Mouse (Mus musculus): ENCODE data around the gene Cdk5rap3. TPM values are rescaled to one million over a fixed set of nuclear protein-coding genes. Genes with fewer than 3 reads are reported as not detected.

Gene Cdk5rap3
- polyA plus RNA-seq, 1 experiment = 30.1 TPM

DNA sequence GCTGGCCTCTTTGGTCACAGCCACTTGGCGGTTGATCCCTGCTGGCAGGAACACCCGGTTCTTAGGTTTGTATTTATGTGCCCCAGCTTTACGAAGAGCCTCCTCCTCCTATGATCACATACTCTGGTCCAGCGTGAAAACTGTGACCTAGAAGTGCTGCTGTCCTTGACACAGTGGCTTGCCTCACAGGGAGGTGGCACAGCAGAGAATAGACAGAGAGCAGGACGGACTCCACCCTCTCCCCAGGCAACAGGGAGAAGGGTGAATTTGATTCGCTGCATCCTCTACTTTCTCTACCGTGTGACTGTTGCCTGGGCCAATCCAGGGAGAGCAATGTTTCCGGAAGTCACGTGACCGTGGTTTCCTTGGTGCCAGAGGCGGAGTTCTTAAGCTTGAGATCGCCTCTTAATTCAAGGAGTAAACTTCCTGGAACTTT lies 18.6 kb upstream of the Cdk5rap3 start:
- H3K4me3 ChIP-seq (replicated peaks; ENCODE audit: extremely low read depth, low read depth, low read length) = no peak overlapping the region
- 21% methylated on average over 12 of the region's 12 CpGs for WGBS

GRCm38 (mm10) chr11:96933562-96934276 lies 17.4 kb upstream of the Cdk5rap3 start:
- 0 out of 2 replicates have a peak, but pooled peaks cover 4% of the 10 kb centered on the region for H3K4me1 ChIP-seq (ENCODE audit: control insufficient read depth, insufficient read depth, low read length)
- H3K4me3 ChIP-seq (replicated peaks; ENCODE audit: extremely low read depth, low read depth, low read length) = no peak overlapping the region
- no peak for TF ChIP-seq POLR2A (IDR thresholded peaks at IDR 0.05; ENCODE audit: borderline replicate concordance, extremely low read depth, low read depth, low read length)
- TF ChIP-seq CTCF (IDR thresholded peaks at IDR 0.05; ENCODE audit: insufficient read depth, low read length) = no peak
- no peak for DNase-seq
- 71% methylated on average over 13 of the region's 13 CpGs for WGBS

More for the DNA sequence above, 18.6 kb upstream of the Cdk5rap3 start:
- TF ChIP-seq CTCF (IDR thresholded peaks at IDR 0.05; ENCODE audit: insufficient read depth, low read length) = no peak
- TF ChIP-seq POLR2A (IDR thresholded peaks at IDR 0.05; ENCODE audit: borderline replicate concordance, extremely low read depth, low read depth, low read length) = peak; percentile 80; the same call in 1 of the 2 replicates
- H3K4me1 ChIP-seq (ENCODE audit: control insufficient read depth, insufficient read depth, low read length) = 0 out of 2 replicates have a peak, but pooled peaks cover 4% of the 10 kb centered on the region
- peak; percentile 73 for DNase-seq

DNA sequence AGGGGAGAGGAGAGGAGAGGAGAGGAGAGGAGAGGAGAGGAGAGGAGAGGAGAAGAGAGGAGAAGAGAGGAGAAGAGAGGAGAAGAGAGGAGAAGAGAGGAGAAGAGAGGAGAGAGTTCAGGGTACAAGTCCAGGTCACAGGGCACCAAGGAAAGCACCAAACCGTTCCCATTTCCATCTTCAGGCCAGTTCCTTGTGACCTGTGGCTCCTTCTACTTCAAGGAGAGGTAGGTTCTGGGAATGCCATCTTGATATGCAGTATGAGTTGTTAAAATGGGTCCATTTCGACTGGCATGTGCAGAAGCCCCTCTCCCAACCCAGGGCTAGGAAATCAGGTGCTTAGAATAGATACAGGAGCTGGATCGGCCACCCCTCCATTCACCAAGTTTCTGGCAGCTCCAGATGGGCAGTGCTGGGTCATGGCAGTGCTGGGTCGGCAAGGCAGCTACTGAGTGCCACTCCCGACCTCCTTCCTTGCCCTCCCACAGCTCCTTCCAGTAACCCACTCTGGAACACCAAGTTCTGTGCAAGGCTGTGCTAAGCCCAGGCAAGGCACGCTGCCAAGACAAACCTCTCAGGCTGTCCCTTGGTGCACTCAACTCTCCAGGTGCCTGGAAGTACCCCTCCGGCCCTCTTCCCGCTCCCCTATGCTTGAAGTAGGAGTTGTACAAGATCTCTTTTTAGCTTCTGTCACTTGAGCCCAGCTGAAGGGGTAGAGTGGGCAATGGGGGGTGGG lies 15.2 kb upstream of the Cdk5rap3 start:
- 48% methylated on average over 8 of the region's 8 CpGs for WGBS
- TF ChIP-seq POLR2A (IDR thresholded peaks at IDR 0.05; ENCODE audit: borderline replicate concordance, extremely low read depth, low read depth, low read length) (peak; percentile 78; the same call in 1 of the 2 replicates), CTCF (IDR thresholded peaks at IDR 0.05; ENCODE audit: insufficient read depth, low read length) (no peak)
- Histone ChIP-seq H3K4me3 (replicated peaks; ENCODE audit: extremely low read depth, low read depth, low read length) (peak overlapping the region; percentile 22), H3K4me1 (ENCODE audit: control insufficient read depth, insufficient read depth, low read length) (no peaks in the 10 kb centered on the region)
- DNase-seq = peak; percentile 88

DNA sequence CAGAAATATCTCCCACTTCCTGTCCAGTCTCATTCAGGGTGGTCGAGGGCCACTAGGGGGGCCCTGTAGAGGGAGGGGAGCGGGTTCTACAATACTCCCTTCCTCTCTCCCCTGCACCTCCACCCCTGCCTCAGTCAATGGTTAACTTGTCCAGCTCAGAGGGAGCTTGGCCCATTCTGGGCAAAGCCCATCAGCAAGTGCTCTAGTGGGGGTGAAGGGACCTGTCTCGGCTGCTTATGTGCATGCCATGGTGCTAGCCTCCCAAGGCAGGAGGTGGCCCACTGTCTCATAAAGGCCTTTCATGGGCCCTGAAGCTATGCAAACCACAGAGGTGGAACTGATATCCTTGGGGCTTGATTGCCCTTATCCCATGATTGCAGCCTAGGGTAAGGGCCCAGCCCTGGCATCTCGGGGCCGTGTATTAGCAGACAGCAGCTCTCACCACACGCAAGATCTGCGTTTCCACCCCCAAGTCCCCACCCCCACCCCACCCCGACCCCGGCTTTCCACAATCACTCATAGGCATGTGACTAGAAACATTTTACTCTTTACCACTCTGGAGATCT lies 13.6 kb upstream of the Cdk5rap3 start:
- TF ChIP-seq POLR2A (IDR thresholded peaks at IDR 0.05; ENCODE audit: borderline replicate concordance, extremely low read depth, low read depth, low read length) (peak; percentile 56; the same call in 1 of the 2 replicates), CTCF (IDR thresholded peaks at IDR 0.05; ENCODE audit: insufficient read depth, low read length) (no peak)
- peak; percentile 42 for DNase-seq
- 49% methylated on average over 9 of the region's 9 CpGs for WGBS
- H3K4me1 ChIP-seq (ENCODE audit: control insufficient read depth, insufficient read depth, low read length) = no peaks in the 10 kb centered on the region
- peak overlapping the region; percentile 65 for H3K4me3 ChIP-seq (replicated peaks; ENCODE audit: extremely low read depth, low read depth, low read length)

- Histone ChIP-seq H3K4me1 (ENCODE audit: control insufficient read depth, insufficient read depth, low read length) (no peaks in the 10 kb centered on the region), H3K4me3 (replicated peaks; ENCODE audit: extremely low read depth, low read depth, low read length) (peak overlapping the region; percentile 65)
- WGBS = 21% methylated on average over 13 of the region's 13 CpGs
- TF ChIP-seq POLR2A (IDR thresholded peaks at IDR 0.05; ENCODE audit: borderline replicate concordance, extremely low read depth, low read depth, low read length) (peak; percentile 97; the same call in 1 of the 2 replicates), CTCF (IDR thresholded peaks at IDR 0.05; ENCODE audit: insufficient read depth, low read length) (no peak)
- peak; percentile 80 for DNase-seq
Observed at GRCm38 (mm10) chr11:96929096-96929765, 12.9 kb upstream of the Cdk5rap3 start.

- peak overlapping the region; percentile 58 for H3K4me3 ChIP-seq (replicated peaks; ENCODE audit: extremely low read depth, low read depth, low read length)
- DNase-seq = no peak
- 8% methylated on average over 5 of the region's 5 CpGs for WGBS
Observed at GRCm38 (mm10) chr11:96928691-96929090, 12.4 kb upstream of the Cdk5rap3 start.

GRCm38 (mm10) chr11:96928088-96928487 lies 11.8 kb upstream of the Cdk5rap3 start, which contains the start of gene Prr15l:
TSS of gene Prr15l (plus strand) at chr11:96928104.
- Histone ChIP-seq H3K4me3 (replicated peaks; ENCODE audit: extremely low read depth, low read depth, low read length) (peak within 1 kb of the TSS; percentile 58), H3K4me1 (ENCODE audit: control insufficient read depth, insufficient read depth, low read length) (no peaks in the 10 kb centered on the region)
- WGBS = 55% methylated on average over 2 of the region's 2 CpGs
- TF ChIP-seq CTCF (IDR thresholded peaks at IDR 0.05; ENCODE audit: insufficient read depth, low read length) (no peak), POLR2A (IDR thresholded peaks at IDR 0.05; ENCODE audit: borderline replicate concordance, extremely low read depth, low read depth, low read length) (no peak)
- DNase-seq = no peak

More at GRCm38 (mm10) chr11:96928691-96929090, 12.4 kb upstream of the Cdk5rap3 start:
- TF ChIP-seq CTCF (IDR thresholded peaks at IDR 0.05; ENCODE audit: insufficient read depth, low read length) (no peak), POLR2A (IDR thresholded peaks at IDR 0.05; ENCODE audit: borderline replicate concordance, extremely low read depth, low read depth, low read length) (no peak)
- no peaks in the 10 kb centered on the region for H3K4me1 ChIP-seq (ENCODE audit: control insufficient read depth, insufficient read depth, low read length)

DNA sequence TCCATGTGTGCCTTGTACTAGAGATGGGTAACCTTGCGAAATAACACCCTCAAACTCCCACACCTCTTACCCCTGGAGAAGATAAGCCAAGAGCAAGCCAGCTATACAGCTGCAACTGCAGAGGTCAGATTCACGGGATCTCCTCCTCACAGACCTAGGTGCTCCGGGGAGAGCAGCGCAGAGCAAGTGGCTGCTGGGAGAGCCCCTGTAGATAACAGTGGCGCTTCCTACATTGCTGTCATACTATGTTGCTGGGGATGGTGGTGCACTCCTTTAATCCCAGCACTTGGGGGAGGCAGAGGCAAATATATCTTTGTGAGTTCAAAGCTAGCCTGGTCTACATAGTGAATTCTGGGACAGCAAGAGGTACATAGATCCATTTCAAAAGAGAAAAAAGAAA lies 10.3 kb upstream of the Cdk5rap3 start:
- 82% methylated on average over 5 of the region's 5 CpGs for WGBS
- no peaks in the 10 kb centered on the region for H3K4me1 ChIP-seq (ENCODE audit: control insufficient read depth, insufficient read depth, low read length)
- DNase-seq = no peak
- no peak overlapping the region for H3K4me3 ChIP-seq (replicated peaks; ENCODE audit: extremely low read depth, low read depth, low read length)
- no peak for TF ChIP-seq POLR2A (IDR thresholded peaks at IDR 0.05; ENCODE audit: borderline replicate concordance, extremely low read depth, low read depth, low read length)
- TF ChIP-seq CTCF (IDR thresholded peaks at IDR 0.05; ENCODE audit: insufficient read depth, low read length) = no peak
